Mouse (Mus musculus) heart, postnatal 0 days (tissue): ENCODE measurements around the gene Tdrkh. TPM values are rescaled to one million over a fixed set of nuclear protein-coding genes. Genes with fewer than 3 reads are reported as not detected.

Source experiments
- ATAC-seq: fragments of 200-750 bp; cut with Nextera tagmentation; 2 replicates; pipeline ENCODE4 v1.8.0; 2017; ENCODE audit warnings: low read depth, moderate number of reproducible peaks, moderate library complexity; ENCODE audit not compliant: insufficient read depth
- DNase-seq: peaks from one replicate; pipeline ENCODE4 v3.0.0-alpha.2; 2016; ENCODE audit warnings: low spot score
- H3K27ac ChIP-seq: fragments of 300-500 bp; sonication (generic); 2 replicates; pipeline ENCODE4 v1.5.1; 2014; ENCODE audit warnings: low read depth, mild to moderate bottlenecking
- H3K27me3 ChIP-seq: fragments of 300-500 bp; sonication (generic); 2 replicates; pipeline ENCODE4 v1.6.1; 2014; ENCODE audit warnings: low read length, mixed read lengths; ENCODE audit not compliant: control insufficient read depth, insufficient read depth
- H3K36me3 ChIP-seq: fragments of 300-500 bp; sonication (generic); replicated peaks from 2 replicates; pipeline ENCODE4 v1.6.1; 2014; ENCODE audit warnings: low read length, mixed read lengths; ENCODE audit not compliant: control insufficient read depth, insufficient read depth
- H3K4me1 ChIP-seq: fragments of 300-500 bp; sonication (generic); 2 replicates; pipeline ENCODE4 v1.6.1; 2014; ENCODE audit warnings: antibody characterized with exemption; ENCODE audit not compliant: control insufficient read depth, insufficient read depth
- H3K4me2 ChIP-seq: fragments of 300-500 bp; sonication (generic); 2 replicates; pipeline ENCODE4 v1.6.1; 2014; ENCODE audit warnings: low read depth, mild to moderate bottlenecking, low read length, moderate library complexity
- H3K4me3 ChIP-seq: fragments of 300-500 bp; sonication (generic); 2 replicates; pipeline ENCODE4 v1.5.1; 2014; ENCODE audit warnings: low read depth, low read length
- H3K9ac ChIP-seq: fragments of 300-500 bp; sonication (generic); replicated peaks from 2 replicates; pipeline ENCODE4 v1.6.1; 2014; ENCODE audit warnings: low read depth, low read length, mixed read lengths
- H3K9me3 ChIP-seq: fragments of 300-500 bp; sonication (generic); replicated peaks from 2 replicates; pipeline ENCODE4 v1.6.1; 2016; ENCODE audit warnings: low read length; ENCODE audit not compliant: control insufficient read depth
- CTCF ChIP-seq: IDR thresholded peaks from 2 replicates; pipeline ENCODE4 v1.5.1; 2016; ENCODE audit warnings: antibody characterized with exemption, control low read depth, low read depth
- EP300 ChIP-seq: IDR thresholded peaks from 2 replicates; pipeline ENCODE4 v1.6.1; 2016; ENCODE audit warnings: antibody characterized with exemption, low read depth
- WGBS: fragments of 180-500 bp; shearing (Covaris S2); extraction: QIAGEN DNeasy Blood & Tissue Kit; methylation state at CpG from one replicate; pipeline ENCODE4 v1.1.7; 2014; 5-methylcytosine and 5-hydroxymethylcytosine counted together
- polyA plus RNA-seq: library from polyadenylated mRNA; unstranded; fragments of >200 nt; fragmentation: Nextera tagmentation; extraction: Ambion mirVana; gene quantifications from 2 replicates; pipeline ENCODE4 v1.2.1, GENCODE M21; 2015
- total RNA-seq: library from RNA; depleted of rRNA; stranded (reverse); fragments of >200 nt; gene quantifications from 2 replicates; pipeline ENCODE4 v1.2.3, GENCODE M21; 2014; ENCODE audit warnings: low replicate concordance

Tdrkh gene
- total and polyA plus RNA-seq, 2 experiments from 2014 or later, result 0.34 to 7.7 TPM

GRCm38 (mm10) chr3:94436420-94436819, 23.3 kb downstream of the Tdrkh start:
- WGBS, result 70% methylated on average over 9 of the region's 9 CpGs
- ATAC-seq, result no peak
- H3K27me3 ChIP-seq, result no peaks in the 10 kb centered on the region
- no peak overlapping the region for H3K27ac ChIP-seq
- no peaks in the 10 kb centered on the region for H3K36me3 ChIP-seq
- H3K4me2 ChIP-seq, result no peak overlapping the region
- no peaks in the 10 kb centered on the region for H3K4me1 ChIP-seq
- no peak for DNase-seq
- no peak overlapping the region for H3K4me3 ChIP-seq
- TF ChIP-seq CTCF (no peak), EP300 (no peak)
- no peak overlapping the region for H3K9ac ChIP-seq
- H3K9me3 ChIP-seq, result no peaks in the 10 kb centered on the region

DNA sequence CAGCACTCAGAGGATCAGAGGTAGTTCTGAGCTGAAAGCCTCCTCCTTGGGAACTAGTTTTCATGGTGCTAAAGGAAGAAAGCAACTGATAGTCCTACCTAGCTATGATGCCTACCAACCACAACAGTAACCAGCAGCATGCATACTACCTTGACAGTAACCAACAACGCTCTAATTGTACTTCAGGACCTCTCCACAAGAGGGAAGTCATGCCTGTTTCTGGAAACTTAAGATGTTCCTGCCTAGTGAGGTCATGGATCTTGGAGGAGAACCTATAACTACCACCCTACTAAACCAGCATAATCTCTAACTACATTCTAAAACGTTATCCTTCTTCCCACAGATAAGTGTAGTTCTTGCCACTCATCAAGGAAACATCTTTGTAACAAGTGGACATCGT, 28.1 kb downstream of the Tdrkh start:
- no peaks in the 10 kb centered on the region for H3K9me3 ChIP-seq
- no peak overlapping the region for H3K4me2 ChIP-seq
- 31% methylated on average over 3 of the region's 3 CpGs for WGBS
- no peak overlapping the region for H3K27ac ChIP-seq
- no peak for ATAC-seq
- no peak overlapping the region for H3K9ac ChIP-seq
- H3K36me3 ChIP-seq, result peaks cover 16% of the 10 kb centered on the region
- DNase-seq, result no peak
- TF ChIP-seq CTCF (peak; percentile 49), EP300 (no peak)
- H3K4me1 ChIP-seq, result no peaks in the 10 kb centered on the region
- H3K27me3 ChIP-seq, result no peaks in the 10 kb centered on the region
- no peak overlapping the region for H3K4me3 ChIP-seq

- Histone ChIP-seq H3K4me1 (no peaks in the 10 kb centered on the region), H3K9ac (peak within 1 kb of the TSS; percentile 91), H3K27ac (peak within 1 kb of the TSS; percentile 64), H3K9me3 (no peaks in the 10 kb centered on the region), H3K36me3 (peaks cover 35% of the 10 kb centered on the region), H3K4me3 (peak within 1 kb of the TSS; percentile 84), H3K27me3 (no peaks in the 10 kb centered on the region), H3K4me2 (peak within 1 kb of the TSS; percentile 69)
- TF ChIP-seq CTCF (no peak), EP300 (no peak)
- peak; percentile 89 for DNase-seq
- WGBS, result under 1% methylated on average over 39 of the region's 39 CpGs
- ATAC-seq, result peak; percentile 99
These were observed 30.0 kb downstream of the Tdrkh start, which contains the start of gene Mrpl9 for GRCm38 (mm10) chr3:94442951-94443596. TSS of gene Mrpl9 (plus strand) at chr3:94443318.

GRCm38 (mm10) chr3:94443597-94443964, 30.5 kb downstream of the Tdrkh start, which contains the start of gene Oaz3:
TSS of gene Oaz3 (minus strand) at chr3:94443915.
- 0% methylated on average over 24 of the region's 24 CpGs for WGBS
- Histone ChIP-seq H3K9ac (peak within 1 kb of the TSS; percentile 91), H3K36me3 (peaks cover 40% of the 10 kb centered on the region), H3K4me1 (no peaks in the 10 kb centered on the region), H3K4me3 (peak within 1 kb of the TSS; percentile 84), H3K9me3 (no peaks in the 10 kb centered on the region), H3K27ac (peak within 1 kb of the TSS; percentile 64), H3K4me2 (peak within 1 kb of the TSS; percentile 69), H3K27me3 (no peaks in the 10 kb centered on the region)
- no peak for DNase-seq
- TF ChIP-seq EP300 (no peak), CTCF (no peak)
- peak; percentile 36; the same call in 1 of the 2 replicates for ATAC-seq

DNA sequence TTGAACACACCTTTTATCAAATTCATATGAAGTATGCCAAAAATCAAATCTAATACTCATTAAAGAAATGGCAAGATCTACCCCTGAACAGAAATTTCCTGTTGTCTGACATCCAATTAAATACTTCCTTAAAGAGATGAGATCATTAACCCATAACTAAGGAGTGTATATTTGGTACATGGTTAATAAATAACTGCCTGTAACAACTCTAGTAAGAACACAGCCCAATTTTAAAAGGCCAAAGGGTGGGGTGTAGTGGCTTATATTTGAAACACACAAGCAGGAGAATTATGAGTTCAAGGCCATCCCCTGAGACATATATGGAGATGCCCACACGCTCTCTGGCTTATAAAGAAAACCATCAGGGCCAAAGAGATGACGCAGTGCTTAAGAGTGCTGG, 36.3 kb downstream of the Tdrkh start:
- H3K4me1 ChIP-seq, result no peaks in the 10 kb centered on the region
- H3K27ac ChIP-seq, result no peak overlapping the region
- H3K4me2 ChIP-seq, result no peak overlapping the region
- peaks cover 57% of the 10 kb centered on the region for H3K36me3 ChIP-seq
- TF ChIP-seq CTCF (no peak), EP300 (no peak)
- no peak overlapping the region for H3K4me3 ChIP-seq
- H3K9me3 ChIP-seq, result no peaks in the 10 kb centered on the region
- ATAC-seq (no peak), DNase-seq (no peak)
- H3K9ac ChIP-seq, result no peak overlapping the region
- WGBS, result 85% methylated on average over 2 of the region's 2 CpGs
- no peaks in the 10 kb centered on the region for H3K27me3 ChIP-seq
